Mouse (Mus musculus) CD4-positive, CD25-positive, alpha-beta regulatory T cell, adult 4 months (primary cell): ENCODE measurements around the gene Rgl2. TPM values are rescaled to one million over a fixed set of nuclear protein-coding genes. Genes with fewer than 3 reads are reported as not detected.
"Not testable (repeated sequence)": the region's sequence is repeated elsewhere in the genome, so short reads cannot be mapped to it uniquely, and the experiment has no call there.

Experiments used
- ATAC-seq: one replicate; pipeline ENCODE4 v1.8.0; 2017
- polyA plus RNA-seq, 2 experiments: library from polyadenylated mRNA; unstranded; fragments of 100-300 nt; shearing (Covaris generic); gene quantifications; one replicate each; pipeline ENCODE4 v1.2.1; 2017

Gene Rgl2
- polyA plus RNA-seq, result 10 to 100 TPM; 30.2 to 31.4 TPM

DNA sequence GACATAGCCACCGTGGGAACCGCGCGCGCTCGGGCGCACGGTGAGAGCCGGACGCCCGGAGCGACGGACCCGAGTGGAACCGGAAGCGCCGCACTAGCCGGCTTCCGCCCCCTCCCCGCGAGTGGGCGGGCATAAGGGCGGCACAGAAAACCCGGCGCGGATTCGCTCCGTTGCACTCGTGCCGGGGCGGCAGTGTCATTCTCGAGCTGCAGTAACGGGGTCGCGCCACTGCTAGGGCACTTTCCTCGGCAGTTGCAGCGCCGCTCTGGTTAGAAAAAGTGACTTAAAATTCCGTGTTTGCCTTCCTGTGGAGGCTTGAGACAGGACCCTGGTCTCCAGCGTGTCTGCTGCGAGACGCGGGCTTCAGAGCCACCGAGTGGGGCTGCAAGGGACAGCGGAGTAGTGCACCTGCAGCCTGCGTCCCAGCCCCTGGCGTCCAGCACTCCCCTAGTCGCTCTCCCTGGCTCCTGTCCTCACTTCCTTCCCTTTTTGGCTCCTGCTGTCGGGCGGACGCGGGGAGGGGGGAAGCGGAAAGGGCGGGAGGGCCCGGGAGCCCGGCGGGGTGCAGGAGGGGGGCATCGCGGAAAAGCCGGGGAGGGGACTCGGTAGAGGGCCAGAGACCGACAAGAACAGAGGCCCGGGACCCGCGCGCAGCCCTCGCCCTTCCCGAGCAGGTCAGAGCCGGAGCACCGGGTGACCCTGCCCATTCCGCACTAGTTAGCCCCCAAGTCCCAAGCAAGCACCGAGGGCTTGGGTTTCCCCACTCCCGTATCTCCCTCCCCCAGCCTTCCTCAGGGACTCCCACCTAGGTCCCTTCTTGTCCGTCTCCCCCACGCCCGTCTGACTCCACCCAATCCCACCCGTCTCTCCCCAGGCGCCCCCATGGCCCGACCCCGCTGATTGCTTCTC lies at the start of gene Rgl2:
Rgl2 (plus strand) TSS at position 173 of the 909 bp plus-strand sequence.
- peak; percentile 64 for ATAC-seq

DNA sequence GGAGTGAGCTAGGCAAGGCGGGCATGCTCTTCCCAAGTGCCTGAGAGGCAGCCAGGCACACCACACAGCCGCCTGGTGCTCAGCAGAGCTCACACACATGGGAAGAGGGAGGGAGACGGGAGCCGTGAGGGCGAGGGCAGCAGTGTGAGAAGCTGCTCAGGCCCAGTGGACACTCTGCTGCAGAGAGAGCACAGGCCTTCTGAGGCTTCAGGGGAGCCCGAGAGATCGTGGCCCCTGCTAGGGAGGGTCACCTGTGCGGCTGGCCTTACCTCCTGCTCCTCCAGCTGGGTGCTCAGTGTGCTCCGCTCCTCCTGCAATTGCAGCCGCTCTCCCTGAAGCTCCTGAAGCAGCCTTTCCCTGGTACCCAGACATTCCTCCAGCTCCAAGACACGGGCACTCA lies 45.0 kb upstream of the Rgl2 start:
- ATAC-seq, result not testable (repeated sequence)

DNA sequence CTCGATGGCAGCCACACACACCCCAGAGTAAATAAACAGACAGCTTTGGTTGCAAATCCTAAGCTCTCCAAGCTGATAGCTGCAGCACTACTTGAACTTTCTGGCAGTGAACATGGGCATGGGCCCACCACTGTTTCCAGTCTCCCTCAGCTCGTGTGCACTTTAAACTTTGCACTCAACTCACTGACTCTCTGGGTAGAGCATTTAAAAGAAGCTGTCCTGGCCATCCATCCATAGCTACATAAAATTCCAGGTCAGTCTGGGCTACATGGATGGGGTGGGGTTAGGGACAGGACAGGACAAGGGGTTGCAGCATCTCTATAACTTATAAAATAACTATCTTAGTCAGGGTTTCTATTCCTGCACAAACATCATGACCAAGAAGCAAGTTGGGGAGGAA lies 41.5 kb upstream of the Rgl2 start:
- not testable (repeated sequence) for ATAC-seq

DNA sequence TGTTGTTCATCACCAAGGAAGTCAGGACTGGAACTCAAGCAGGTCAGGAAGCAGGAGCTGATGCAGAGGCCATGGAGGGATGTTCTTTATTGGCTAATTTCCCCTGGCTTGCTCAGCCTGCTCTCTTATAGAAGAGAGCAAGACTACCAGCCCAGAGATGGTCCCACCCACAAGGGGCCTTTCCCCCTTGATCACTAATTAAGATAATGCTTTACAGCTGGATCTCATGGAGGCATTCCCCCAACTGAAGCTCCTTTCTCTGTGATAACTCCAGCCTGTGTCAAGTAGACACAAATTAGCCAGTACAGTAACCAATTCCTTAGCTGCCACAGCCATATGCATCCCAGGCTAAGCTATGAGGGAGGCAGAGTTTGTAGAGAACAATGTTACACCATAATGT lies 41.1 kb upstream of the Rgl2 start:
- ATAC-seq, result not testable (repeated sequence)

DNA sequence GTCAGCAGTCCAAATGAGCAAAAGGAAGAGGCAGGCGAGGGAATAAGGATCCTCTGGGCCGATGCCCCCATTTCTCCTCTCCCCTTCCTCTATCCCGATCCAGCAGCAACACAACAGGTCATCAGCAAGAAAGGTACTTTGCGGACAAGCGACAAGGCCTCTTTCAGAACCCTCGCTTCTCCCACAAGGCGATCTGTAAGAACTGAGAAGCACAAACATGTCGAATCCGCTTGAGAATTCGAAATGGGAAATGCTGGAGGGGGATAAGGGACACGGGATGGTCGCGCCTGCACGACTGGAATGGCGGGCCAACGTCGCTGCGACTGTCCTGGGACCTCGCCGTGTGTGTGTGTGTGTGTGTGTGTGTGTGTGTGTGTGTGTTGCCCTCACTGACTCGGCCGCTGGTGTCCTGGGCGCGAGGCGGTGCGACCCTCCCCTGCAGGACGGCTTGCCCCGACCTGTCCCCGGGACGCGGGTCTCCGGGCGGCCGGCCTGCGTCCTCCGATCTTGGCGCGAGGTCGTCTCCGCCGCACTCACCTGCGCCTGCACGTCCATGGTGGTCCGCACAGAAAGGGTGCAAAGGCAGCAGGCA lies 39.3 kb upstream of the Rgl2 start:
- not testable (repeated sequence) for ATAC-seq

DNA sequence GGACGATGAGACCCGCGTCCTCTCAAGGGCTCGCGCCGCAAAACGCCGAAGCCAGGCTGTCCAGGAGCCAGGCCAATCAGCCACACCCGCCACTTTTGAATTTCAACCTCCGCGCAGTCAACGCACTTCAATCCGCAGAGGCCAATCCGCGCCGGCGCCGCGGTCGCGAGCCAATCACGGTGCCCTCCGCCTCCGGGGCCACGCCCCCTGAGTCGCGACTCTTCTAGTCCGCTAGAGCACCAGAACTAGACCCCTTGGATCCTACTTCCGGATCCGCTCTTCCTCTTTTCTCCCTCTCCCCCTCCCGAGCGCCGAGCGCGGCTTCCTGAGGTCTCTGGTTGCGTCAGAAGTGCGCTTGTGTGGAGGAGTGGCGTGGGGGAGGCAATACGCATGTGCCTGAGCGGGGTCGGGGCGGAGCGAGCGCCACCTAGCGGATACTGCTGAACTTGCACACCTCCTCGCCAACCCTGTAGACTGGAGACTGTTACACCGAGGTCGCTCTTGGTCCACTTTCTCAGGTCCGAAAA lies 38.7 kb upstream of the Rgl2 start, which contains the start of gene Kifc1:
Kifc1 (minus strand) TSS at position 129 of the 527 bp plus-strand sequence.
- peak; percentile 99 for ATAC-seq

DNA sequence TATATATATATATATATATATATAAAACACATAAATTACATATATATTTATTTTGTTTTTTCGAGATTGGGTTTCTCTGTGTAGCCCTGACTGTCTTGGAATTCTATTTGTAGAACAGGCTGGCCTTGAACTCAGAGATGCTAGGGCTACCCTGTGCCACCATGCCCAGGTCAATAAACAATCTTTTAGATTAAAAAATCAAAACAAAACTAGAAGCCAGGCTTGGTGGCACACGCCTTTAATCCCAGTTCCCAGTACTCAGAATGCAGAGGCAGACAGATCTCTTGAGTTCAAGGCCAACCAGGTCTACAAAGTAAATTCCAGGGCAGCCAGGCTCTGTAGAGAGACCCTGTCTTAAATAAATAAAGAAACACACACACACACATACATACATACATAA lies 38.0 kb upstream of the Rgl2 start:
- no peak for ATAC-seq

DNA sequence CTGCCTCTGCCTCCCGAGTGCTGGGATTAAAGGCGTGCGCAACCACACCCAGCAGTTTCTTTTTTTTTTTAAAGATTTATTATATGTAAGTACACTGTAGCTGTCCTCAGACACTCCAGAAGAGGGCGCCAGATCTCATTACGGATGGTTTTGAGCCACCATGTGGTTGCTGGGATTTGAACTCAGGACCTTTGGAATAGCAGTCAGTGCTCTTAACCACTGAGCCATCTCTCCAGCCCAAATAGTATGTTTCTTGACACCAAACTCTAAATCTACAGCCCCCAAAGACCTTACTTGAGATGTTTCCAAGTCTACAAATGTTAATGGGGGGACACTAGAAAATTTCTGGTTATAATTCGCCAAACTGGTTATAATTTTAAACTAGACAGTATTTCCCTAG lies 37.5 kb upstream of the Rgl2 start:
- ATAC-seq, result not testable (repeated sequence)

DNA sequence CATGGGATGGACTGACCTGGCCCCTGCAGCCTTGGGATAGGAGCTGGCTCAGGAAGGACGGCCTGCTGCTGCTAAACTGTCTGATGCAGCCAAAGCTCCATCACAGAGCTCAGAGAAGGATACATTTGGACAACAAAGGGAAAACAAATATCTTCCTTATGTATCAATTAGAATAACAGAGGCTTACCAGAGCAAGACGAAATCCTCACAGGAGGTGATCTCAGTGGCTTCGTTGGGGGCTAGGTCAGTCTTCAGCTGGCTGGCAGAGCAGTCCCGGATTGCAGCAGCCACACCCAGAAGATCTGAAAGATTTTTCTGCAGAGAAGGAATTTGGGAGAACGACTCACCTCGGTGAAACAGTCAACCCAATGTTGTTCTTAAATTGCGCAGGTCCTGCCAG lies 36.9 kb upstream of the Rgl2 start:
- no peak for ATAC-seq

DNA sequence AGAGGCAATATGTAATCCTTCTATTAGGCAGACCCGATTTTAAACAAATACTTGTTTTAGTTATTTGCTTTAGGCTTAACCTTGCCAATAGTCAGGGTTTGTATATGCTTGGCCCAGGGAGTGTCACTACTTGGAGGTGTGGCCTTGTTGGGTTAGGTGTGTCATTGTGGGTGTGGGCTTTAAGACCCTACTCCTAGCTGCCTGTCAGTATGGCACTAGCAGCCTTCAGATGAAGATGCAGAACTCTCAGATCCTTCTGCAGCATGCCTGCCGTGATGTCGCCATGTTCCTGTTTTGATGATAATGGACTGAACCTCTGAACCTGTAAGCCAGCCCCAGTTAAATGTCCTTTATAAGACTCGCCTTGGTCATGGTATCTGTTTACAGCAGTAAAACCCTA lies 36.3 kb upstream of the Rgl2 start:
- ATAC-seq, result not testable (repeated sequence)

DNA sequence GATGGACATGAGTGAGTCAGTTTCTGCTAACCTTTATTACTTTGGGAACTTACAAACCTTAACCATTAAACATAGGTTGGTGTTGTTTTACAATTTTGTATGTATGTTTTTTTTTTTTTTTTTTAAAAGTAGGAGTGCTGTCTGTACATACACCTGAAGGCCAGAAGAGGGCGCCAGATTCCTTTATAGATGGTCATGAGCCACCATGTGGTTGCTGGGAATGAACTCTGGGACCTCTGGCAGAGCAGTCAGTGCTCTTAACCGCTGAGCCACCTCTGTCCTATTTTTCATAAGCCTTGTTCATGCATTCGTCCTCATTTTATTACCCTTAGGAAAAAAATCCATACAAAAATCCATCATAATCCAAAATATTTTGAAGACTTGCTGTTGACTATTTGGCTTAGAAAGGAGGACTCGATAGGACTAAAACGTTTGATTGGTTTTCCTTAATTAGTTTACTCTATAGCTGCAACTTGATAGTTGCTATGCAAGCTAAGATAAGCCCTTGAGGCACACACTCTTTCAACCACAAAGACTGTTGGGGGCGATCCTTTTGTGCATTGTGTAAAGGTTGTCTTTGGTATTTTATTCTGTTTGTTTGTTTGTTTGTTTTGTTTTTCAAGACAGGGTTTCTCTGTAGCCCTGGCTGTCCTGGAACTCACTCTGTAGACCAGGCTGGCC lies 32.1 kb upstream of the Rgl2 start:
- ATAC-seq, result peak; percentile 58

DNA sequence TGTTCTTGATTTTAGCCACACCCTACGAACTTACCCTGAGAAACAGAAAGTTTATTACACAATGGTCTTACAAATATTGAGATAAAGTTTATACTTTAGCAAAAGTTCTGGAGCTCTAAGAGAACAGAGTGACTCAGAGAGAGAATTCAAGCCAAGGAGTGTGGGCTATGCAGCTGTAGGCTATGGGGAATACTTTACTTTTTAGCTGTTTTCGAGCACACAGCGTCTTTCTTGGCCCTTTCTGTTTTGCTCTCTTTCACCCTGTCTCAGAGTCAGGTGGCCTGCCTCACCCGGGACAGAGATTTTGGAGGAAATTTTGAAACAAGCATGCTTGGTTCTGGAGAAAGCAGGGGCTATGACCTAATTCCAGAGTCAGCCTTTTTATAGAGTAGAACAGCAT lies 31.1 kb upstream of the Rgl2 start:
- ATAC-seq, result not testable (repeated sequence)

DNA sequence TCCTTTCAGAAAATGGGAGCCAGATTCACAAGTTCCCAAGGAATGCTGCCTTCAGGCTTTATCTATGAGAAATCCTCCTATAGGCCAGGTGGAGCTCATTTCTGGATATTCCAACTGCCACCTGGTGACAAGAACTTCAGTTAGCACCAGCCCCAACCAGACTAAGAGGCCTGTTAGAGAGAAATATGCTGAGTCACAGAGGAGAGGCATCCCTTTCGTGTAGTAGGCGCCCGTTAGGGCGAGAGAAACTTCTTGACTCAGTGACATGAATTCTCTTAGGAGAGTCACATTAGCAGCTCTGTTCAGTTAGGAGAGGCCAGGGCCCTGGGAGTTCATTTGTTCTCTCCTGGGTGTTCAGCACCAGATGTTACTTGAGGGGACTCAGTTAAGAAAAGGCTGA lies 29.7 kb upstream of the Rgl2 start:
- no peak for ATAC-seq

DNA sequence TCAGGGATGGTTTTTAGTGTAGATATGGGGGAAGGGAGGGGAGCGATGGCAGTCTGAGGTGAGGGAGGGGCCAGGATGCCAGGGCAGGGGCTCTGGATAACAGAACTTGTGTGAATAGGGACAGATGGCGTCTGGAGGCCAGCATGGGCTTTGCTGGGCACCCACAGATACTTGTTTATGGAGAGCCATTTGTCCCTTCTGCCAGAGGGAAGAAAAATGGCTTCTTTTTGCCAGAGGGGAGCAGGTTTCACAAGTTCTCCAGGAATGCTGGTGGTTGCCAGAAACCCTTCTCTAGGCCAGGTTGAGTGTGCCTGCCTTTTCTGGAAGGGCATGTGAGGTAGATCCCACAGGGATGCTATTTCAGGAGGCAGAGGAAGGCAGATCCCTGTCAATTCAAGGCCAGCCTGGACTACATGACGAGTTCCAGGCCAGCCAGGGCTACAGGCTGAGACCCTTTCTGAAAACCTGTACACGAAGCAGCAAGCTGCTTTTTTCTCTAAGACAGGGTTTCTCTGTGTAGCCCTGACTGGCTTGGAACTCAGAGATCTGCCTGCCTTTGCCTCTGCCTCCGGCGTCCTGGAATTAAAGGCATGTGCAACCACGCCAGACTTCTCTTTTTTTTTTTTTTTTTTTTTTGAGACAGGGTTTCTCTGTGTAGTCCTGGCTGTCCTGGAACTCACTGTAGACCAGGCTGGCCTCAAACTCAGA lies 28.9 kb upstream of the Rgl2 start:
- ATAC-seq, result no peak

DNA sequence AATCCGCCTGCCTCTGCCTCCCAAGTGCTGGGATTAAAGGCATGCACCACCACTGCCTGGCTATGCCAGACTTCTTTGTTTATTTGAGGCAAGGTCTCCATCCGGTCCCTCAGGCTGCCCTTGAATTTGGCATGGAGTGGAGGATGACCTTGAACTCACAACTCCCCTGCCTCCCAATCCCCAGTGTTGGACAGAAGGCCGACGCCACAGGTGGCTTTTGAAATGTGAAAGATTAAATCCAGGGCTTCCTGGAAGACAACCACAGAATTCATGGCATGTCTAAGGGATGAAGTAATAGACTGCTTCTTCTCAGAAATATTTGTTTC lies 28.4 kb upstream of the Rgl2 start:
- no peak for ATAC-seq

DNA sequence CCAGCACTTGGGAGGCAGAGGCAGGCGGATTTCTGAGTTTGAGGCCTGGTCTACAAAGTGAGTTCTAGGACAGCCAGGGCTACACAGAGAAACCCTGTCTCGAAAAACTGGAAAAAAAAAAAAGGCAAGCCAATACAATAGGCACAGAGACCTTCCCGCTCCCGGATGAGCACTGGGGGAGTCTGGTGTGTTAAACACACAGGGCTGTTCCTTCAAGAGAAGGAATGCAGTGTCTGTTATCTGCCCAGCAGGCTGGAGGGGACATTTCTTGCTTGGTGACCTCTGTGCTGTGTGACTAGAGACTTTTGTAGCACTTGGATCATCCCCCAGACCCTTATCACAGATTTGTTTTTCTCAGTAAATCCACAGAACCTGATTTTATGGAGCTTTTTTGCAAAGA lies 27.7 kb upstream of the Rgl2 start:
- no peak for ATAC-seq

DNA sequence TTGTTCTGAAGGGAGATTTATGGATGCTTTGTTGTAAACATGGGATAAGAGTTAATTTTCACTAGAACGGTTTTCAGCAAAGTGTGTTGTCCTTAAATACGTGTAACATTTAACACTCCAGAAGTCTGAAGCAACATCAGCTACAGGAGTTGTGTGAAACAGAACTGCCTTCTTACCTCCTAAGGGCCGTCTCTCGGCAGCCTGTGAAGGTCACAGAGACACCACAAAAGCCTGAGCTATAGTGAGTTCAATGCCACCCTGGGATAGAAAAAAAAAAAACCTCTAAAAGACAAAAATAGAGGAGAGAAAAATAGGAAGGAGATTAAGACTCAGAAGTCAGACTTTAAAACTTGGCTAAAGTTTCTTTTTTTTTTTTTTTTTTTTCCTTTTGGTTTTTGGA lies 27.3 kb upstream of the Rgl2 start:
- no peak for ATAC-seq

DNA sequence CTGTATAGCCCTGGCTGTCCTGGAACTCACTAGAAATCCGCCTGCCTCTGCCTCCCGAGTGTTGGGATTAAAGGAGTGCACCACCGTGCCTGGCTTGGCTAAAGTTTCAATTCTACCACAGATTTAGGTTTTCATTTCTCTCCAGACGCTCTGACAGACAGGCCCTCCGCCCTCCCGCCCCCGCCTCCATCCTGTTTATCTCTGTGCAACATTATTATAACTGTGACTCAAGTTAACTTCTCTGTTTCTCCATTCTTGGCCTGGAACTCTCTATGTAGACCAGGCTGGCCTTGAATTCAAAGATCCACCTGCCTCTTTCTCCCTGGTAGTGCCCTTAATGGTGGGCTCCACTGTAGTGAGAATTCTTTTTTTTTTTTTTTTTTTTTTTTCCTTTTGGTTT lies 26.9 kb upstream of the Rgl2 start:
- peak; percentile 84 for ATAC-seq

DNA sequence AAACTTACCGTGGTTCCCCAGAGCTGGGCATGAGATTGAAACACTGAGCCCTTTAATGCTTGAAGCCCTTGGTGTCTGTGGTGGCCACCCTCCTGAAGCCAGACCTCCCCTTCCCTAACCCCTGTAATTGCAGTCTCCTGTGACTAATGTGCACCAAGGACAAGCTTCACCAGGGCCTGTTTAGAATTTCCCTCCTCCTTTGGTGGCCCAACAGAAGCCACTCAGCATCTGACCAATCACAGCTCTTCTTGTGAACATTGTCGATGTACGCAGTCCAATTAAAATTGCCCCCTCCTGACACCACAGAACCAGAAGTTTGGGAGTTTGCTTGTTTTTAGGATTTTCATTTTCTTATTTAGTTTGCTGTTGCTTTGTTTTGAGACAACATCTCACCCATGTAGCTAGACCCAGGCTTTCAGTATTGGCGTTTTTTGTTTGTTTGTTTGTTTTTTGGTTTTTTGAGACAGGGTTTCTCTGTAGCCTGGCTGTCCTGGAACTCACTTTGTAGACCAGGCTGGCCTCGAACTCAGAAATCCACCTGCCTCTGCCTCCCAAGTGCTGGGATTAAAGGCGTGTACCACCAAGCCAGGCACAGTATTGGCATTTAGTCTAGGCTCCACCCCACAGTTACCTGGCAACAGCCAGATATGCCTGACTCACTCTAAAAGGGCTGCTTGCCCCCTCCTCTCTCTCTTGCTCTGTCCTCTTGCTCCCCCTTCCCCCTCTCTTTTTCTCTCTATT lies 25.3 kb upstream of the Rgl2 start:
- not testable (repeated sequence) for ATAC-seq

DNA sequence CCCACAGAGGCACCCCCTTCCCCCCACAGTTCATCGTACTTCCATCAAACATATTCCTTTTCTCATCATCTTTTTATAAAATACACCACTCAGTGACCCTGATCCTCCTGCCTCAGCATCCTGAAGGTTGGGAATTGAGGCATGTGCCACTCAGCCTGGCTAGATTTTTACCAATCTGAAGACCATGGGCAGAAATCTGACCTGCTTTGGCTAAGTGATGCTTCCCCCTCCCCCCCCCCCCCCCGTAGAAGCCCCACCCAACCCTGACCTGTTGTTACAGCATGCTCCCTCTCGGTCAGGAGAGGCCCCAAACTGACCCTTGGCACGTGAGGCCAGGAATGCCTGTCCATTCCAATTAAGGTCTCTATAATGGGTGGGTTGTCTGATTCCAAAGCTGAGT lies 24.5 kb upstream of the Rgl2 start, which contains the start of gene Platr17:
Platr17 (plus strand) TSS at position 301 of the 400 bp plus-strand sequence.
- not testable (repeated sequence) for ATAC-seq

DNA sequence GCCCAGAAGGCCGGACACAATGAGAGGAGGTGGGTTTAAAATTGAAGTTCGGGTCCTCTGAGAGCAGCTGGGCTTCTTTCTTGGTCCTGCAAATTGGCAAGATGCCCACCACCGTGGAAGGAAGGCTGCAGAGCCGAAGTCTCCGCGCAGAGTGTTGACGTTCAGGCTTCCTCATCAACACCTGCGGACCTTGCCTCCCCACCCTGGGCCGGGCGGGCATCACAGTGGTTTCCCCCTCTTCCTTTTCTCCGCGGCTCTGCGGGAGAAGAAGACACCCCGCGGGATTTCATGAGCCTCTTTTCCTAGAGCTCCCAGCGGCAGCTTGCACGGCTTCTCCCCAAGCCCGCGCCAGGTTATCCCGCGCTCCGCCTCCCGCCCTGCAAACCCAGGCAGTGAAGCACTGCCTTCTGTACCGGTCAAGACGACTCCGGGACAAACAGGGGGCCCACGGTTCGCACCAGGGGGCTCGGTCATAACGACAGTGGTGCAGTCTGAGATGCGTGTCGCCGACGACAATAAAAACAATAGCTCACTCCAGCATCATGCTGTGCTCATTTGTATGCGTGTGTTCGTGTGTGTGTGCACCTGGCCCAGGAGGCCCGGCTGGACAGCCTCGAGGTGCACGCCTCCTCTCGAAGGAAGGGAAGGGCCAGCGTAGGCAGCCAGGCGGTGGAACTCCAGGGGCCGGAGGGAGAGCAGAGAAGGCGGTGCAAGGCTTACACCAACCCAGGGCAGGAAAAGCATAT lies 20.8 kb upstream of the Rgl2 start:
- ATAC-seq, result no peak
